Mouse (Mus musculus) bone marrow, adult 2 months (tissue): ENCODE data around the gene Cited4. TPM values are rescaled to one million over a fixed set of nuclear protein-coding genes. Genes with fewer than 3 reads are reported as not detected.

Source experiments
- H3K27ac ChIP-seq: fragments of 200-500 bp; 2 replicates; pipeline ENCODE4 v1.5.1; 2012; ENCODE audit warnings: low read depth, mild to moderate bottlenecking, control low read depth, inconsistent platforms, low read length; ENCODE audit not compliant: control insufficient read depth, poor library complexity, insufficient read depth
- H3K4me1 ChIP-seq: fragments of 200-500 bp; 2 replicates; pipeline ENCODE4 v1.6.1; 2011; ENCODE audit warnings: low read length; ENCODE audit not compliant: control insufficient read depth, insufficient read depth
- H3K4me3 ChIP-seq: fragments of 200-500 bp; replicated peaks from 2 replicates; pipeline ENCODE3; 2011; ENCODE audit warnings: mild to moderate bottlenecking, low read depth, low read length, control low read depth; ENCODE audit not compliant: control insufficient read depth
- CTCF ChIP-seq: fragments of 200-500 bp; IDR thresholded peaks from 2 replicates; pipeline ENCODE4 v1.5.1; 2011; ENCODE audit warnings: low read length, control low read depth; ENCODE audit not compliant: control insufficient read depth, insufficient read depth
- POLR2A ChIP-seq: fragments of 200-500 bp; IDR thresholded peaks from 2 replicates; pipeline ENCODE4 v1.6.1; 2011; ENCODE audit warnings: low read depth, mild to moderate bottlenecking, control low read depth, low read length, borderline replicate concordance; ENCODE audit not compliant: control insufficient read depth
- WGBS: fragments of 180-500 bp; shearing (Covaris S2); methylation state at CpG from one replicate; pipeline ENCODE4 v1.1.7; 2018; 5-methylcytosine and 5-hydroxymethylcytosine counted together
- polyA plus RNA-seq: library from polyadenylated mRNA; stranded (reverse); fragments of >200 nt; gene quantifications from 2 replicates; pipeline ENCODE4 v1.2.4, GENCODE M21; 2011; ENCODE audit warnings: low replicate concordance; ENCODE audit not compliant: missing spikeins, insufficient read depth, insufficient read length

Gene Cited4
- polyA plus RNA-seq, 1 experiment: 18.3 TPM

DNA sequence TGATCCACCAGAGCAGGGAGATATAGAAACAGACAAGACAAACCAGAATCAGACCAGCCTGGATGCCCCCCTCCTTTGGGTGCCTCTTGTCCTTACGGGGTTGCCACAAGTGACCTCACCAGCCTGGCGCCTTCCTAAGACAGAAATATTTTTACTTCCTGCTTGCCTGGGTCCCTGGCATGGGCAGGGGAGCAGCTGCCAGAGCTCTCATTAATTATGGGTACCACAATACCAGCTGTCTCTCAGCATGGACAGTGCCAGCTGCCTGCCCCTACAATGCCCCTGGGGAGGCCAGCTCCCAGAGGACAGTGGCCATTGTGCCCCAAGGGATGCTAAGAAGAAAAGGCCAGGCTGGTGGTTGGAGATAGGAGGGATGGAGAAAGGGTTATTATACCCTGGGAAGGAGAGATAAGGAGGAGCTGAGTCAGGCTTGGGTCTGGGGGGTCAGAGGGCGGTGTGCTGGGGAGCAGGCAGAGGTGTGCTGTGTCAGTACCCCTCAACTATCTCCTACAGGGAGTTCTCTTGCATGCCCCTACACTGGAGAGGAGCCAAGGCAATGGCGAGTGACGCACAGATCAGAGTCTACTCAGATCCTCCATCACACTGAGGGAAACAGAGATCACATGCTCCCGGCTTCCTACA is 47.6 kb downstream of the Cited4 start:
- H3K27ac ChIP-seq: no peak overlapping the region
- no peak for TF ChIP-seq CTCF
- WGBS: 34% methylated on average over 6 of the region's 6 CpGs
- H3K4me3 ChIP-seq: no peak overlapping the region
- peaks cover 2% of the 10 kb centered on the region; the same call in 1 of the 2 replicates for H3K4me1 ChIP-seq

DNA sequence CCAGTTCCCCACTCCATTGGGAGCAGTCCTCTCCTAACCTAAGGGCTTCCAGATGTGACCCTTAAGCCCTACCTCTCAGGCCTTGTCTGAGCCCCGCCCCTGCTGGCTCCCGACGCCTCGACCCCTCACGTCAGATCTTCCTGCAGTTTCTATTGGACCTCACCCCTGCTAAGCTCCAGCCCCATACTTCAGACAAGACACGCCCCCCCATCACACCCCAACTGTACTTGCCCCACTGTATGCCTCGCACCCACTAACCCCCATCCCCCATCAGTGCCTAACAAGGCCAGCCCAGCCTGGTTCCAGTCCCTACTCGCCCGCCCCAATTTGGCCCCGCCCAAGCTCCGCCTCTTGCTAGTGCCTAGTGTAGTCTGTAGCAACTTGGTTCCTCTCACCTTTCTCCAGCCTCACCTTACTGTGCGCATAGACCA is 49.8 kb downstream of the Cited4 start:
- Histone ChIP-seq H3K27ac (no peak overlapping the region), H3K4me1 (peaks cover 2% of the 10 kb centered on the region; the same call in 1 of the 2 replicates), H3K4me3 (peak overlapping the region; percentile 29)
- 5% methylated on average over 12 of the region's 12 CpGs for WGBS
- TF ChIP-seq CTCF: no peak
- no peak for TF ChIP-seq POLR2A

DNA sequence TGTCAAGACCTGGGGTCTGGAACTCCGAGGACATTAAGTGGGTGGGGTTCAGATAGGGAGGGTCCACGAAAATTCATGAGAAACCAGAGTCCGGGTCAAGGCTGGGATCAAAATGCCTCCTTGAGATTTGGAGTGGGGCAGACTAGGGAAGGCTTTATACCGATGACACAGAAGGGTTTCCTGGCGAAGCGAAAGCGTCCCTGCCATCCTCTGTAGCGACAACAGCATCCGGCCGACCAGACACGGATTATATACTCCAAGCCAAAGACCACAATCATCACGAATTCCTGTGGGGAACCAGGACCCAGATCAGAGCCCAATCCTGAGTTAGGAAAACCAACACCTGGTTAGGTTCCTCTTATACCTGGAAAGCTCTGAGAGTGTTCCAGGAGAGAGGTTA is 50.4 kb downstream of the Cited4 start:
- no peak overlapping the region for H3K4me3 ChIP-seq
- 22% methylated on average over 12 of the region's 12 CpGs for WGBS
- TF ChIP-seq POLR2A (no peak), CTCF (no peak)
- no peak overlapping the region for H3K27ac ChIP-seq
- peaks cover 2% of the 10 kb centered on the region; the same call in 1 of the 2 replicates for H3K4me1 ChIP-seq

Other genes with a start within 250 kb of the Cited4 start
- gene Slfnl1, start 134.3 kb upstream of the Cited4 start, polyA plus RNA-seq: 0.85 TPM in 1 of 2 replicates, not detected in the other
- 11.5 and 17.5 TPM in 2 replicates for gene Ctps, start 96.3 kb upstream of the Cited4 start, polyA plus RNA-seq
- not detected in 2 replicates for gene Gm8439, start 77.8 kb upstream of the Cited4 start, polyA plus RNA-seq
- not detected in 2 replicates for gene Kcnq4, start 82.0 kb downstream of the Cited4 start, polyA plus RNA-seq
- gene Nfyc, start 165.0 kb downstream of the Cited4 start, polyA plus RNA-seq: 35.8 and 43.7 TPM in 2 replicates
- 1.4 and 2.9 TPM in 2 replicates for gene Rims3, start 188.2 kb downstream of the Cited4 start, polyA plus RNA-seq